In genomic region chr9:15727168-15727567, GRCm38 (mm10) we compare ENCODE assay signal across 13 mouse cellular contexts.
"Had no signal": no experiment of that assay in that cellular context is flagged by ENCODE, and none has a peak within 500 bp of the region (broad histone marks: within the 10 kb centered on the region; RNA-seq: fewer than 3 reads in every experiment).

No protein-coding gene starts in this region.

- H3K4me2 ChIP-seq: liver, embryonic 13.5 days; midbrain, embryonic 11.5 days had no signal

- H3K9me3 ChIP-seq: liver, embryonic 13.5 days had no signal

- H3K9ac ChIP-seq: liver, embryonic 13.5 days had no signal

- H3K27me3 ChIP-seq: liver, embryonic 13.5 days had no signal

- H3K4me3 ChIP-seq: left cerebral cortex, adult 2 months; liver, embryonic 13.5 days had no signal

- H3K27ac ChIP-seq: kidney, postnatal 0 days; left cerebral cortex, adult 2 months; liver, embryonic 13.5 days; stomach, postnatal 0 days had no signal

- H3K36me3 ChIP-seq: liver, embryonic 13.5 days had no signal

- H3K4me1 ChIP-seq: liver, embryonic 13.5 days had no signal

- DNase-seq: kidney, postnatal 25 days; layer of hippocampus, postnatal 36 days; liver, embryonic 13.5 days; lung, adult 2 months; lung, postnatal 14 days; lung, postnatal 4 days; midbrain, embryonic 14.5 days; thymus, adult 2 months; thymus, postnatal 25 days had no signal
